In genomic region chr3:58091466-58092176, GRCm38 (mm10) we compare ENCODE assay signal across 14 mouse cellular contexts.
A peak's percentile ranks its signal among the peaks of the same experiment; 100 is the strongest.
DNase-seq lines count a peak whose midpoint lies in the region; TF ChIP-seq lines count a peak whose summit lies in the region.
"Had no signal": no experiment of that assay in that cellular context is flagged by ENCODE, and none has a peak within 500 bp of the region (broad histone marks: within the 10 kb centered on the region; RNA-seq: fewer than 3 reads in every experiment).

No protein-coding gene starts in this region.

- no peak for TF ChIP-seq POLR2A in kidney, adult 2 months (IDR thresholded peaks at IDR 0.05; ENCODE audit: low read depth, low read length)

- peak overlapping the region; percentile 26 for H3K4me3 ChIP-seq in kidney, adult 2 months (ENCODE audit: insufficient read depth, low read depth, low read length)
- no peak overlapping the region for H3K4me3 ChIP-seq in left cerebral cortex, adult 2 months
- H3K4me3 ChIP-seq: gastrocnemius, adult 2 months; heart, embryonic 15.5 days had no signal

- intact Hi-C loops in left cerebral cortex, adult 2 months (cut with DNase I): loop anchor here (1.0 to 2.0 kb wide), 2 partner anchors 26 to 147 kb away; no protein-coding TSS in a partner anchor

- WGBS in kidney, adult 2 months: 79% methylated on average over 6 of the region's 6 CpGs

- H3K36me3 ChIP-seq in kidney, adult 2 months (ENCODE audit: control insufficient read depth, insufficient read depth, low read length): no peaks in the 10 kb centered on the region
- H3K36me3 ChIP-seq: heart, embryonic 15.5 days had no signal

- no peak for TF ChIP-seq CTCF in kidney, adult 2 months (conservative IDR thresholded peaks at IDR 0.05; ENCODE audit: insufficient read depth, insufficient read length, low read depth, low read length)
- no peak for TF ChIP-seq CTCF in left cerebral cortex, adult 2 months (IDR thresholded peaks at IDR 0.05)

- H3K27me3 ChIP-seq in kidney, adult 2 months (replicated peaks; ENCODE audit: control insufficient read depth, insufficient read depth, low read length): no peaks in the 10 kb centered on the region
- H3K27me3 ChIP-seq: heart, embryonic 15.5 days had no signal

- peak overlapping the region; percentile 83 for H3K27ac ChIP-seq in kidney, adult 2 months (ENCODE audit: insufficient read depth, low read depth, low read length)
- H3K27ac ChIP-seq in left cerebral cortex, adult 2 months: peak overlapping the region; percentile 77
- H3K27ac ChIP-seq: gastrocnemius, adult 2 months; heart, embryonic 15.5 days had no signal

- DNase-seq in kidney, adult 2 months: no peak
- no peak for DNase-seq in kidney, adult 11 months
- DNase-seq in frontal cortex, adult 2 months (ENCODE audit: extremely low spot score in 1 of 2, low spot score in 1 of 2): peak; percentile 76 to 86
- peak; percentile 39 to 61 for DNase-seq in left cerebral cortex, adult 2 months (ENCODE audit: extremely low spot score in 1 of 2, low spot score in 2 of 2)
- DNase-seq in right cerebral cortex, postnatal 10 days (ENCODE audit: low spot score in 2 of 2): peak; percentile 81 to 86
- no peak for DNase-seq in B cell, adult 2 months
- no peak for DNase-seq in c-Kit-positive CD71-positive TER-119-positive erythroid progenitor cells, embryonic 14.5 days (ENCODE audit: low spot score)
- DNase-seq in thymus, postnatal 14 days: no peak
- DNase-seq: adrenal gland, postnatal 10 days; cerebellum, adult 18-20 months; gastrocnemius, adult 2 months; heart, adult 18-20 months; lung, adult 18-20 months had no signal

- peaks cover 13% of the 10 kb centered on the region; the same call in 1 of the 2 replicates for H3K4me1 ChIP-seq in kidney, adult 2 months (ENCODE audit: control insufficient read depth, insufficient read depth, low read length)
- H3K4me1 ChIP-seq: heart, embryonic 15.5 days had no signal

Comparison
In these comparisons a context has a peak if more than half of its experiments do, and no peak if none do; other contexts are left out.
1. DNase-seq: peak in frontal cortex, adult 2 months (2 of 2), left cerebral cortex, adult 2 months (2 of 2) and right cerebral cortex, postnatal 10 days (2 of 2); none in kidney, adult 2 months (single experiment), kidney, adult 11 months (single experiment), B cell, adult 2 months (0 of 2), c-Kit-positive CD71-positive TER-119-positive erythroid progenitor cells, embryonic 14.5 days (single experiment) and thymus, postnatal 14 days (single experiment).